Mouse (Mus musculus) MEL (cell line): ENCODE measurements around the gene Lgals3. TPM values are rescaled to one million over a fixed set of nuclear protein-coding genes. Genes with fewer than 3 reads are reported as not detected.

Source experiments
- DNase-seq: peaks from one replicate; pipeline ENCODE4 v3.0.0; 2011; ENCODE audit warnings: low read depth, low spot score
- H3K27ac ChIP-seq: 2 replicates; pipeline ENCODE4 v1.5.1; 2012; ENCODE audit warnings: low read depth, mild to moderate bottlenecking, control low read depth, low read length, moderate library complexity; ENCODE audit not compliant: control insufficient read depth
- H3K27me3 ChIP-seq, 2 experiments: fragments of 150-350 bp in 1 of 2; sonication (generic) in 1 of 2; 2 replicates each; pipeline ENCODE4 v1.6.1; 2012; ENCODE audit warnings: low read length in 2 of 2, mild to moderate bottlenecking in 2 of 2, improper control_type of control experiment in 1 of 2, moderate library complexity in 1 of 2; ENCODE audit not compliant: insufficient read depth in 2 of 2, control insufficient read depth in 1 of 2
- H3K36me3 ChIP-seq, 2 experiments: 2 replicates each; pipeline ENCODE4 v1.6.1; 2012 to 2014; ENCODE audit warnings: low read length in 2 of 2, improper control_type of control experiment in 1 of 2, inconsistent platforms in 1 of 2, mild to moderate bottlenecking in 1 of 2; ENCODE audit not compliant: insufficient read depth in 2 of 2, control insufficient read depth in 1 of 2
- H3K4me1 ChIP-seq, 2 experiments: fragments of 150-350 bp in 1 of 2; sonication (generic) in 1 of 2; 2 replicates each; pipeline ENCODE4 v1.6.1; 2012; ENCODE audit warnings: low read length in 2 of 2, improper control_type of control experiment in 1 of 2, mild to moderate bottlenecking in 1 of 2; ENCODE audit not compliant: insufficient read depth in 2 of 2, control insufficient read depth in 1 of 2
- H3K4me3 ChIP-seq, 2 experiments: fragments of 150-350 bp in 1 of 2; sonication (generic) in 1 of 2; 2 replicates each; pipeline ENCODE4 v1.5.1; 2012; ENCODE audit warnings: low read depth in 2 of 2, low read length in 2 of 2, mild to moderate bottlenecking in 2 of 2, moderate library complexity in 2 of 2, control low read depth in 1 of 2, improper control_type of control experiment in 1 of 2; ENCODE audit not compliant: control insufficient read depth in 1 of 2, insufficient read depth in 1 of 2
- H3K79me2 ChIP-seq: 2 replicates; pipeline ENCODE4 v1.6.1; 2012; ENCODE audit warnings: mild to moderate bottlenecking, low read length, moderate library complexity; ENCODE audit not compliant: control insufficient read depth, poor library complexity, insufficient read depth
- H3K9ac ChIP-seq: 2 replicates; pipeline ENCODE4 v1.6.1; 2012; ENCODE audit warnings: low read depth, mild to moderate bottlenecking, control low read depth, low read length, moderate library complexity; ENCODE audit not compliant: control insufficient read depth, poor library complexity, severe bottlenecking
- H3K9me3 ChIP-seq: fragments of 150-350 bp; sonication (generic); replicated peaks from 2 replicates; pipeline ENCODE4 v1.6.1; 2012; ENCODE audit warnings: mild to moderate bottlenecking, low read length, improper control_type of control experiment, moderate library complexity; ENCODE audit not compliant: insufficient read depth
- BHLHE40 ChIP-seq: IDR thresholded peaks from 2 replicates; pipeline ENCODE4 v1.6.1; 2012; ENCODE audit warnings: low read depth, mild to moderate bottlenecking, inconsistent platforms, low read length, improper control_type of control experiment, borderline replicate concordance
- CHD1 ChIP-seq: IDR thresholded peaks from 2 replicates; pipeline ENCODE4 v1.6.1; 2012; ENCODE audit warnings: low read depth, mild to moderate bottlenecking, inconsistent platforms, low read length, improper control_type of control experiment
- CHD2 ChIP-seq: IDR thresholded peaks from 2 replicates; pipeline ENCODE4 v1.6.1; 2011; ENCODE audit warnings: low read length, improper control_type of control experiment
- CTCF ChIP-seq, 3 experiments: IDR thresholded peaks in 2 of 3; conservative IDR thresholded peaks in 1 of 3; 2 replicates each; pipeline ENCODE4 v1.5.1; 2011 to 2012; ENCODE audit warnings: low read length in 3 of 3, low read depth in 2 of 3, mild to moderate bottlenecking in 2 of 3, improper control_type of control experiment in 1 of 3, inconsistent platforms in 1 of 3, mixed read lengths in 1 of 3, moderate library complexity in 1 of 3; ENCODE audit not compliant: control insufficient read depth in 1 of 3, insufficient read depth in 1 of 3, poor library complexity in 1 of 3, severe bottlenecking in 1 of 3
- EP300 ChIP-seq, 2 experiments: IDR thresholded peaks; 2 replicates each; pipeline ENCODE4 v1.6.1; 2011; ENCODE audit warnings: improper control_type of control experiment in 2 of 2, low read length in 2 of 2, low read depth in 1 of 2, mild to moderate bottlenecking in 1 of 2
- GATA1 ChIP-seq: IDR thresholded peaks from 2 replicates; pipeline ENCODE4 v1.6.1; 2011; ENCODE audit warnings: low read depth, low read length, improper control_type of control experiment
- HCFC1 ChIP-seq: IDR thresholded peaks from 2 replicates; pipeline ENCODE4 v1.6.1; 2012; ENCODE audit warnings: low read depth, mild to moderate bottlenecking, inconsistent platforms, low read length, improper control_type of control experiment, moderate library complexity
- KAT2A ChIP-seq: conservative IDR thresholded peaks from 2 replicates; pipeline ENCODE4 v1.6.1; 2012; ENCODE audit warnings: low read depth, low read length, improper control_type of control experiment, inconsistent platforms
- MAFK ChIP-seq: IDR thresholded peaks from 2 replicates; pipeline ENCODE4 v1.6.1; 2011; ENCODE audit warnings: low read depth, mild to moderate bottlenecking, low read length, improper control_type of control experiment, borderline replicate concordance
- MAX ChIP-seq: IDR thresholded peaks from 2 replicates; pipeline ENCODE4 v1.6.1; 2011; ENCODE audit warnings: low read length, improper control_type of control experiment
- MEF2A ChIP-seq: IDR thresholded peaks from 2 replicates; pipeline ENCODE4 v1.6.1; 2014; ENCODE audit warnings: low read depth, mild to moderate bottlenecking, inconsistent platforms, low read length, improper control_type of control experiment; ENCODE audit not compliant: poor library complexity, insufficient replicate concordance, severe bottlenecking; ENCODE audit errors: extremely low read depth
- MXI1 ChIP-seq: IDR thresholded peaks from 2 replicates; pipeline ENCODE4 v1.6.1; 2011; ENCODE audit warnings: mild to moderate bottlenecking, low read depth, low read length, improper control_type of control experiment
- MYB ChIP-seq: IDR thresholded peaks from 2 replicates; pipeline ENCODE4 v1.6.1; 2011; ENCODE audit warnings: mild to moderate bottlenecking, low read depth, low read length, improper control_type of control experiment
- MYC ChIP-seq: IDR thresholded peaks from 2 replicates; pipeline ENCODE4 v1.6.1; 2011; ENCODE audit warnings: low read depth, mild to moderate bottlenecking, low read length, improper control_type of control experiment, moderate library complexity
- NELFE ChIP-seq: IDR thresholded peaks from 2 replicates; pipeline ENCODE4 v1.6.1; 2011; ENCODE audit warnings: low read depth, low read length, improper control_type of control experiment
- NRF1 ChIP-seq: IDR thresholded peaks from 2 replicates; pipeline ENCODE4 v1.6.1; 2014; ENCODE audit warnings: low read depth, mild to moderate bottlenecking, inconsistent platforms, low read length, improper control_type of control experiment, moderate library complexity; ENCODE audit not compliant: poor library complexity, insufficient read depth, severe bottlenecking
- POLR2A ChIP-seq, 2 experiments: IDR thresholded peaks; 2 replicates each; pipeline ENCODE4 v1.6.1; 2011 to 2012; ENCODE audit warnings: low read length in 2 of 2, mild to moderate bottlenecking in 2 of 2, control low read depth in 1 of 2, improper control_type of control experiment in 1 of 2, low read depth in 1 of 2, moderate library complexity in 1 of 2; ENCODE audit not compliant: control insufficient read depth in 1 of 2, insufficient read depth in 1 of 2, poor library complexity in 1 of 2
- POLR2AphosphoS2 ChIP-seq: IDR thresholded peaks from 2 replicates; pipeline ENCODE4 v1.6.1; 2011; ENCODE audit warnings: low read length, improper control_type of control experiment
- POLR2AphosphoS5 ChIP-seq: IDR thresholded peaks from 2 replicates; pipeline ENCODE4 v1.6.1; 2012; ENCODE audit warnings: low read depth, borderline replicate concordance, mild to moderate bottlenecking, inconsistent platforms, low read length, moderate library complexity, mixed read lengths
- RAD21 ChIP-seq: IDR thresholded peaks from 2 replicates; pipeline ENCODE4 v1.6.1; 2011; ENCODE audit warnings: mild to moderate bottlenecking, low read depth, low read length, improper control_type of control experiment
- SMC3 ChIP-seq: IDR thresholded peaks from 2 replicates; pipeline ENCODE4 v1.6.1; 2011; ENCODE audit warnings: low read depth, low read length, improper control_type of control experiment
- TBP ChIP-seq: IDR thresholded peaks from 2 replicates; pipeline ENCODE4 v1.8.0; 2011; ENCODE audit warnings: low read depth, low read length, improper control_type of control experiment
- UBTF ChIP-seq: IDR thresholded peaks from 2 replicates; pipeline ENCODE4 v1.6.1; 2012; ENCODE audit warnings: low read depth, mild to moderate bottlenecking, inconsistent platforms, low read length, improper control_type of control experiment, moderate library complexity, borderline replicate concordance; ENCODE audit not compliant: insufficient read depth
- USF2 ChIP-seq, 2 experiments: IDR thresholded peaks; 2 replicates each; pipeline ENCODE4 v1.6.1; 2011 to 2012; ENCODE audit warnings: improper control_type of control experiment in 2 of 2, low read length in 2 of 2, borderline replicate concordance in 1 of 2, inconsistent platforms in 1 of 2, low read depth in 1 of 2, mild to moderate bottlenecking in 1 of 2; ENCODE audit not compliant: insufficient read depth in 1 of 2
- ZC3H11A ChIP-seq: IDR thresholded peaks from 2 replicates; pipeline ENCODE4 v1.6.1; 2012; ENCODE audit warnings: low read depth, mild to moderate bottlenecking, inconsistent platforms, low read length, improper control_type of control experiment
- ZKSCAN1 ChIP-seq: IDR thresholded peaks from 2 replicates; pipeline ENCODE4 v1.6.1; 2012; ENCODE audit warnings: low read depth, mild to moderate bottlenecking, inconsistent platforms, low read length, improper control_type of control experiment, moderate library complexity
- polyA plus RNA-seq, 2 experiments: library from polyadenylated mRNA; stranded (reverse) in 1 of 2; unstranded in 1 of 2; fragments of >175 nt in 1 of 2; fragments of >200 nt in 1 of 2; gene quantifications; 2 replicates each; pipeline versions ENCODE4 v1.2.1 to v1.2.4; 2012; ENCODE audit warnings: low replicate concordance in 2 of 2, low read depth in 1 of 2; ENCODE audit not compliant: insufficient read length in 2 of 2, insufficient read depth in 1 of 2, missing spikeins in 1 of 2
- total RNA-seq: library from RNA; depleted of rRNA; stranded (reverse); fragments of 300-350 nt; gene quantifications from 2 replicates; pipeline ENCODE4 v1.2.3, GENCODE M21; 2012

The Lgals3 gene
- total and polyA plus RNA-seq, 3 experiments, result 0.12 to 1.8 TPM; not detected in 1

DNA sequence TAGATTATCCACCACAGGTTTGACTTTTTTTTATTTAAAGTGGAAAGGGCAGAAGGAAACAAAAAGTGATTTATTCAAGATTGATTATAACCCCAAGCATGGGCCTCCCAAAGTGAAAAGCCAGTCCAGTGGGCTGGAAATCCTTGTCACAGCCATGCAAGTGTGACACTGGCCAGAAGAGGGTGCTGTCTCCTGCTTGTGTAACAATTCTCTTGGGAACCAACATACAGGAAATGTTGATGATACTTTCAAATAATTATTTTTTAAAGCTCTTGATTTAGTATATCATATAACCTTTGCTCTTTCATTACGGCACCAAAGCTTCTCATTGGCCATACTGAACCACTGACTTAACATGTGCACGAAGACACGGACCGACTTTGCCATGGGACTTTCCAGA is 32.7 kb upstream of the Lgals3 start:
- TF ChIP-seq SMC3 (peak; percentile 86), MEF2A (no peak), BHLHE40 (no peak), CTCF (IDR thresholded peaks at IDR 0.05 in 2 of 3, conservative IDR thresholded peaks at IDR 0.05 in 1 of 3; ENCODE audit: control insufficient read depth in 1 of 3, insufficient read depth in 1 of 3, low read depth in 2 of 3, low read length in 3 of 3, poor library complexity in 1 of 3, severe bottlenecking in 1 of 3) (peak; percentile 70 to 80 (median 77)), GATA1 (no peak), MXI1 (no peak), RAD21 (peak; percentile 86), KAT2A (no peak), USF2 (IDR thresholded peaks at IDR 0.05; ENCODE audit: borderline replicate concordance in 1 of 2, insufficient read depth in 1 of 2, low read depth in 1 of 2, low read length in 2 of 2) (no peak), ZC3H11A (peak; percentile 84), POLR2A (IDR thresholded peaks at IDR 0.05; ENCODE audit: control insufficient read depth in 1 of 2, insufficient read depth in 1 of 2, low read depth in 1 of 2, low read length in 2 of 2, poor library complexity in 1 of 2) (no peak)
- Histone ChIP-seq H3K27ac (no peak overlapping the region), H3K27me3 (no peaks in the 10 kb centered on the region), H3K36me3 (no peaks in the 10 kb centered on the region), H3K9ac (no peak overlapping the region), H3K4me3 (no peak overlapping the region), H3K79me2 (no peaks in the 10 kb centered on the region), H3K4me1 (no peaks in the 10 kb centered on the region), H3K9me3 (no peaks in the 10 kb centered on the region)
- peak; percentile 75 for DNase-seq

DNA sequence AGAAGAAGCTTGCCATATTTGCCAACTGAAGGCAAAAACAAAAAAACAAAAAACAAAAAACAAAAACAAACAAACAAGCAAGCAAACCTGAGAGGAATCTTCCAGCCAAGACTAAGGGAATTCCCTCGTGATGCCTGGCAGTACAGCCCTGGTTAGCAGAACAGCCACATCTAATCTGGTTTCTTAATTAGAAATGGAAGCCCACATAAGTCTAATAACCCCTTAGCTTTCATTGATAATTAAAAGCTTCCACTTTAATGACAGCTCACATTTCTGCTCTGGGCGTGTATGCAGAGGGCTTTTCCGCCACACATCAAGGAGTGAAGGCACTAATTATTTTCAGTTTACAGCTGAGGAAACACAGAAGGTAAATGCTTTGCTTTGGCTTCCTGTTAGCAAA is 32.3 kb upstream of the Lgals3 start:
- no peaks in the 10 kb centered on the region for H3K36me3 ChIP-seq
- no peak overlapping the region for H3K9ac ChIP-seq
- H3K9me3 ChIP-seq, result no peaks in the 10 kb centered on the region
- H3K27me3 ChIP-seq, result no peaks in the 10 kb centered on the region
- no peak overlapping the region for H3K27ac ChIP-seq
- no peaks in the 10 kb centered on the region for H3K4me1 ChIP-seq
- no peak for TF ChIP-seq TBP
- TF ChIP-seq GATA1, result no peak
- TF ChIP-seq NELFE, result no peak
- no peak for TF ChIP-seq MAX
- no peak for TF ChIP-seq CHD1
- TF ChIP-seq CHD2, result no peak
- no peak for TF ChIP-seq MAFK
- TF ChIP-seq BHLHE40, result no peak
- TF ChIP-seq UBTF, result no peak
- no peak for TF ChIP-seq POLR2AphosphoS2
- no peak for TF ChIP-seq ZKSCAN1
- no peak for TF ChIP-seq EP300 (IDR thresholded peaks at IDR 0.05; ENCODE audit: low read depth in 1 of 2, low read length in 2 of 2)
- no peak for TF ChIP-seq POLR2AphosphoS5
- no peak for TF ChIP-seq MYC
- no peak for TF ChIP-seq MYB
- no peak for TF ChIP-seq USF2 (IDR thresholded peaks at IDR 0.05; ENCODE audit: borderline replicate concordance in 1 of 2, insufficient read depth in 1 of 2, low read depth in 1 of 2, low read length in 2 of 2)
- no peak for TF ChIP-seq HCFC1
- no peak for TF ChIP-seq NRF1
- no peaks in the 10 kb centered on the region for H3K79me2 ChIP-seq
- no peak overlapping the region for H3K4me3 ChIP-seq
- DNase-seq, result no peak
